Comparison of ENCODE assay signal across 10 mouse cellular contexts in the genomic region with DNA sequence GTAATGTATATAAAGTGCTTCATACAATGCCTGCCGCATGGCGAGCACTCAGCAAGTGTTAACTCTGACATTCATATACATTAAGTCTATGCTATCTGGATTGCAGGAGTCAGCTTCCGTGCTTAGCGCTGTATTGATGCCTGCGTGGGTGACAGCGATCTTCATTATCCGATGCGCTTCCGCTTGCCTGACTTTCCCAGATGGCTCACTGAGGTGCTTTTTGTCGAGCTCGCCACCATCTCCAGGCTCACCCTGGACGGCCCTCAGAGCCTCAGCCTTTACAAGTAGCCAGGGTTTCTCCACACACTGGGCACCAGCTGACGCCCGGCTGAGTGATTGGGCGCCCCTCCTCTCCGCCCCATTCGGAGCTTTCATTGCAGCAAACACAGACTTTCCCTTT. TPM values are rescaled to one million over a fixed set of nuclear protein-coding genes. Genes with fewer than 3 reads are reported as not detected.
DNase-seq lines count a peak whose midpoint lies in the region; ATAC-seq and TF ChIP-seq lines count a peak whose summit lies in the region.
"Had no signal": no experiment of that assay in that cellular context is flagged by ENCODE, and none has a peak within 500 bp of the region (broad histone marks: within the 10 kb centered on the region; RNA-seq: fewer than 3 reads in every experiment).

No protein-coding gene starts in this region.

- TF ChIP-seq POLR2A in brain, embryonic 14.5 days (IDR thresholded peaks at IDR 0.05; ENCODE audit: borderline replicate concordance, extremely low read depth, insufficient read depth, insufficient read length, poor library complexity, severe bottlenecking): no peak

- ATAC-seq in embryonic facial prominence, embryonic 14.5 days (ENCODE audit: low read depth): no peak; the same call in 1 of the 2 replicates
- ATAC-seq in hindbrain, embryonic 14.5 days (ENCODE audit: low FRiP score): no peak
- ATAC-seq in midbrain, embryonic 16.5 days: 0 out of 2 replicates have a peak, but pooled peaks have one; percentile 30

- no peaks in the 10 kb centered on the region for H3K36me3 ChIP-seq in embryonic facial prominence, embryonic 14.5 days (ENCODE audit: control insufficient read depth, insufficient read depth, low read length)
- no peaks in the 10 kb centered on the region for H3K36me3 ChIP-seq in embryonic facial prominence, embryonic 10.5 days (replicated peaks)
- H3K36me3 ChIP-seq in hindbrain, embryonic 14.5 days (replicated peaks; ENCODE audit: control insufficient read depth, insufficient read depth): no peaks in the 10 kb centered on the region
- H3K36me3 ChIP-seq in midbrain, embryonic 16.5 days (ENCODE audit: control insufficient read depth, insufficient read depth, low read length): no peaks in the 10 kb centered on the region
- H3K36me3 ChIP-seq: liver, embryonic 13.5 days had no signal

- no peak overlapping the region for H3K9ac ChIP-seq in embryonic facial prominence, embryonic 14.5 days (ENCODE audit: low read depth, low read length)
- 0 out of 2 replicates have a peak overlapping the region, but pooled peaks have one; percentile 13 for H3K9ac ChIP-seq in hindbrain, embryonic 14.5 days
- H3K9ac ChIP-seq in midbrain, embryonic 16.5 days (ENCODE audit: low read depth, low read length): no peak overlapping the region
- H3K9ac ChIP-seq: liver, embryonic 13.5 days had no signal

- H3K27me3 ChIP-seq in embryonic facial prominence, embryonic 14.5 days (replicated peaks; ENCODE audit: control insufficient read depth, insufficient read depth, low read length): no peaks in the 10 kb centered on the region
- no peaks in the 10 kb centered on the region for H3K27me3 ChIP-seq in embryonic facial prominence, embryonic 10.5 days (replicated peaks; ENCODE audit: low read depth, poor library complexity, severe bottlenecking)
- no peaks in the 10 kb centered on the region for H3K27me3 ChIP-seq in hindbrain, embryonic 14.5 days (ENCODE audit: control insufficient read depth, insufficient read depth, low read length)
- H3K27me3 ChIP-seq in midbrain, embryonic 16.5 days (ENCODE audit: control insufficient read depth, insufficient read depth, low read depth, low read length): no peaks in the 10 kb centered on the region
- H3K27me3 ChIP-seq: liver, embryonic 13.5 days had no signal

- no peaks in the 10 kb centered on the region for H3K9me3 ChIP-seq in embryonic facial prominence, embryonic 14.5 days (ENCODE audit: control insufficient read depth, low read length)
- H3K9me3 ChIP-seq in embryonic facial prominence, embryonic 10.5 days: peaks cover 8% of the 10 kb centered on the region; the same call in 1 of the 2 replicates
- H3K9me3 ChIP-seq in hindbrain, embryonic 14.5 days (ENCODE audit: control insufficient read depth, low read length): no peaks in the 10 kb centered on the region
- no peaks in the 10 kb centered on the region for H3K9me3 ChIP-seq in midbrain, embryonic 16.5 days (replicated peaks; ENCODE audit: control insufficient read depth, low read length, poor library complexity, severe bottlenecking)

- H3K4me3 ChIP-seq in embryonic facial prominence, embryonic 14.5 days (ENCODE audit: low read depth, low read length): no peak overlapping the region
- H3K4me3 ChIP-seq in embryonic facial prominence, embryonic 10.5 days: no peak overlapping the region
- H3K4me3 ChIP-seq in hindbrain, embryonic 14.5 days (replicated peaks; ENCODE audit: low read length): no peak overlapping the region
- no peak overlapping the region; the same call in 1 of the 2 replicates for H3K4me3 ChIP-seq in midbrain, embryonic 16.5 days (ENCODE audit: low read depth, low read length)
- H3K4me3 ChIP-seq: liver, embryonic 13.5 days had no signal

- TF ChIP-seq CTCF in brain, embryonic 14.5 days (IDR thresholded peaks at IDR 0.05; ENCODE audit: borderline replicate concordance, extremely low read depth, insufficient read depth, insufficient read length): no peak

- H3K4me2 ChIP-seq in embryonic facial prominence, embryonic 14.5 days (ENCODE audit: low read depth, low read length): no peak overlapping the region
- peak overlapping the region; percentile 30 for H3K4me2 ChIP-seq in hindbrain, embryonic 14.5 days (replicated peaks)
- peak overlapping the region; percentile 27 for H3K4me2 ChIP-seq in midbrain, embryonic 16.5 days (ENCODE audit: low read length)
- H3K4me2 ChIP-seq: liver, embryonic 13.5 days had no signal

- WGBS in embryonic facial prominence, embryonic 14.5 days: 60% methylated on average over 17 of the region's 17 CpGs
- 63% methylated on average over 17 of the region's 17 CpGs for WGBS in embryonic facial prominence, embryonic 10.5 days
- WGBS in hindbrain, embryonic 14.5 days: 24% methylated on average over 17 of the region's 17 CpGs
- 24% methylated on average over 17 of the region's 17 CpGs for WGBS in midbrain, embryonic 16.5 days

- H3K27ac ChIP-seq in embryonic facial prominence, embryonic 14.5 days (replicated peaks; ENCODE audit: low read depth, low read length): no peak overlapping the region
- no peak overlapping the region for H3K27ac ChIP-seq in embryonic facial prominence, embryonic 10.5 days (replicated peaks)
- no peak overlapping the region for H3K27ac ChIP-seq in hindbrain, embryonic 14.5 days
- no peak overlapping the region for H3K27ac ChIP-seq in midbrain, embryonic 16.5 days (ENCODE audit: low read length)
- H3K27ac ChIP-seq: liver, embryonic 13.5 days had no signal

- H3K4me1 ChIP-seq in embryonic facial prominence, embryonic 14.5 days (ENCODE audit: control insufficient read depth, insufficient read depth, low read length): no peaks in the 10 kb centered on the region
- peaks cover 19% of the 10 kb centered on the region for H3K4me1 ChIP-seq in embryonic facial prominence, embryonic 10.5 days
- H3K4me1 ChIP-seq in hindbrain, embryonic 14.5 days (replicated peaks; ENCODE audit: control insufficient read depth, insufficient read depth, low read length): 0 out of 2 replicates have a peak, but pooled peaks cover 6% of the 10 kb centered on the region
- H3K4me1 ChIP-seq in midbrain, embryonic 16.5 days (ENCODE audit: control insufficient read depth, insufficient read depth, low read length): peaks cover 3% of the 10 kb centered on the region; the same call in 1 of the 2 replicates
- H3K4me1 ChIP-seq: liver, embryonic 13.5 days had no signal

- DNase-seq in embryonic facial prominence, embryonic 14.5 days (ENCODE audit: low spot score): peak; percentile 23
- DNase-seq in embryonic facial prominence, embryonic 10.5 days (ENCODE audit: low spot score): no peak
- DNase-seq in brain, embryonic 14.5 days (ENCODE audit: low read depth): peak; percentile 73
- no peak for DNase-seq in hindbrain, embryonic 14.5 days (ENCODE audit: low spot score)
- no peak for DNase-seq in kidney, adult 11 months
- no peak for DNase-seq in gastrocnemius, postnatal 4 days (ENCODE audit: low spot score in 2 of 2)
- DNase-seq in gastrocnemius, adult 8-10 months (ENCODE audit: low spot score in 2 of 2): no peak
- DNase-seq: layer of hippocampus, postnatal 36 days; liver, embryonic 13.5 days had no signal

RNA-seq across cellular contexts. Expression of a gene that starts 26.3 kb away (rescaled TPM):
- polyA plus RNA-seq in embryonic facial prominence, embryonic 14.5 days (2014; fragmentation: Nextera tagmentation; extraction: Ambion mirVana): 36.0 and 39.4 TPM in 2 replicates
- polyA plus RNA-seq in embryonic facial prominence, embryonic 10.5 days (2016; fragmentation: Nextera tagmentation; extraction: Ambion mirVana): 60.9 and 73.5 TPM in 2 replicates
- 37.4 and 77.8 TPM in 2 replicates for polyA plus RNA-seq in brain, embryonic 14.5 days (2012; rRNA removed)
- polyA plus RNA-seq in hindbrain, embryonic 14.5 days (2014; fragmentation: Nextera tagmentation; extraction: Ambion mirVana): 51.8 and 62.3 TPM in 2 replicates
- polyA plus RNA-seq in midbrain, embryonic 16.5 days (2015; fragmentation: Nextera tagmentation; extraction: Ambion mirVana): 78.3 and 92.4 TPM in 2 replicates
- total RNA-seq in gastrocnemius, postnatal 4 days (2021): 10 to 100 TPM; 24.1 to 26.5 TPM
- total RNA-seq in gastrocnemius, adult 8-10 months (2022): 1 to 10 TPM; 1.9 to 4.9 (median 3.6) TPM

Comparison
In these comparisons a context has a peak if more than half of its experiments do, and no peak if none do; other contexts are left out.
1. DNase-seq: peak in embryonic facial prominence, embryonic 14.5 days (single experiment) and brain, embryonic 14.5 days (single experiment); none in embryonic facial prominence, embryonic 10.5 days (single experiment), hindbrain, embryonic 14.5 days (single experiment), kidney, adult 11 months (single experiment), gastrocnemius, postnatal 4 days (0 of 2) and gastrocnemius, adult 8-10 months (0 of 2).